8 mouse cellular contexts compared by ENCODE assay signal in genomic region chr11:94473707-94474543, GRCm38 (mm10). TPM values are rescaled to one million over a fixed set of nuclear protein-coding genes. Genes with fewer than 3 reads are reported as not detected.
A peak's percentile ranks its signal among the peaks of the same experiment; 100 is the strongest.
DNase-seq lines count a peak whose midpoint lies in the region; ATAC-seq and TF ChIP-seq lines count a peak whose summit lies in the region.

Gene Cacna1g, minus strand, starts transcription at chr11:94474198.

- peak within 1 kb of the TSS; percentile 58 for H3K4me3 ChIP-seq in ES-Bruce4 (ENCODE audit: low read depth, low read length)
- H3K4me3 ChIP-seq in forebrain, embryonic 12.5 days (replicated peaks) = peak within 1 kb of the TSS; percentile 72
- peak within 1 kb of the TSS; percentile 58 for H3K4me3 ChIP-seq in heart, embryonic 15.5 days
- H3K4me3 ChIP-seq in liver, embryonic 12.5 days = peak within 1 kb of the TSS; percentile 52
- H3K4me3 ChIP-seq in stomach, embryonic 16.5 days (replicated peaks; ENCODE audit: low read length) = peak within 1 kb of the TSS; percentile 65

- peak within 1 kb of the TSS; percentile 76 for H3K9ac ChIP-seq in ES-Bruce4 (ENCODE audit: low read depth, poor library complexity, severe bottlenecking)
- H3K9ac ChIP-seq in forebrain, embryonic 12.5 days = peak within 1 kb of the TSS; percentile 85
- H3K9ac ChIP-seq in heart, embryonic 15.5 days = peak within 1 kb of the TSS; percentile 62
- H3K9ac ChIP-seq in liver, embryonic 12.5 days = peak within 1 kb of the TSS; percentile 35; the same call in 1 of the 2 replicates
- peak within 1 kb of the TSS; percentile 80 for H3K9ac ChIP-seq in stomach, embryonic 16.5 days (ENCODE audit: low read length)

- WGBS in forebrain, embryonic 12.5 days = under 1% methylated on average over 37 of the region's 71 CpGs
- WGBS in heart, embryonic 15.5 days = 1% methylated on average over 43 of the region's 71 CpGs
- WGBS in liver, embryonic 12.5 days (ENCODE audit: insufficient replicate concordance) = under 1% methylated on average over 49 of the region's 71 CpGs
- WGBS in stomach, embryonic 16.5 days = under 1% methylated on average over 44 of the region's 71 CpGs

- H3K4me1 ChIP-seq in ES-Bruce4 (ENCODE audit: control insufficient read depth, insufficient read depth, low read length) = no peaks in the 10 kb centered on the region
- H3K4me1 ChIP-seq in forebrain, embryonic 12.5 days = peaks cover 68% of the 10 kb centered on the region
- H3K4me1 ChIP-seq in heart, embryonic 15.5 days (replicated peaks) = peaks cover 54% of the 10 kb centered on the region
- H3K4me1 ChIP-seq in liver, embryonic 12.5 days = peaks cover 30% of the 10 kb centered on the region
- peaks cover 36% of the 10 kb centered on the region for H3K4me1 ChIP-seq in stomach, embryonic 16.5 days (ENCODE audit: control insufficient read depth, insufficient read depth, low read length)

- DNase-seq in kidney, postnatal 14 days = peak; percentile 92
- DNase-seq in natural killer cell, adult 2 months (ENCODE audit: low spot score in 2 of 2) = peak; percentile 55 to 56

- H3K4me2 ChIP-seq in forebrain, embryonic 12.5 days = peak within 1 kb of the TSS; percentile 99
- H3K4me2 ChIP-seq in heart, embryonic 15.5 days = peak within 1 kb of the TSS; percentile 92
- H3K4me2 ChIP-seq in liver, embryonic 12.5 days = peak within 1 kb of the TSS; percentile 76
- peak within 1 kb of the TSS; percentile 57 for H3K4me2 ChIP-seq in stomach, embryonic 16.5 days (ENCODE audit: low read depth, low read length)

- H3K27me3 ChIP-seq in ES-Bruce4 (ENCODE audit: control insufficient read depth, insufficient read depth, low read length, poor library complexity, severe bottlenecking) = peaks cover 20% of the 10 kb centered on the region
- H3K27me3 ChIP-seq in forebrain, embryonic 12.5 days = peaks cover 62% of the 10 kb centered on the region
- H3K27me3 ChIP-seq in heart, embryonic 15.5 days = peaks cover 74% of the 10 kb centered on the region
- peaks cover 100% of the 10 kb centered on the region for H3K27me3 ChIP-seq in liver, embryonic 12.5 days (replicated peaks)
- H3K27me3 ChIP-seq in stomach, embryonic 16.5 days (ENCODE audit: control insufficient read depth, insufficient read depth, low read length) = peaks cover 20% of the 10 kb centered on the region

- no peak for TF ChIP-seq POLR2A in ES-Bruce4 (IDR thresholded peaks at IDR 0.05; ENCODE audit: insufficient read depth, low read length)

- no peaks in the 10 kb centered on the region for H3K9me3 ChIP-seq in ES-Bruce4 (replicated peaks; ENCODE audit: control insufficient read depth, insufficient read depth, low read length, poor library complexity, severe bottlenecking)
- H3K9me3 ChIP-seq in forebrain, embryonic 12.5 days = no peaks in the 10 kb centered on the region
- no peaks in the 10 kb centered on the region for H3K9me3 ChIP-seq in heart, embryonic 15.5 days (replicated peaks)
- no peaks in the 10 kb centered on the region for H3K9me3 ChIP-seq in liver, embryonic 12.5 days (replicated peaks)
- no peaks in the 10 kb centered on the region for H3K9me3 ChIP-seq in stomach, embryonic 16.5 days (replicated peaks; ENCODE audit: control insufficient read depth, low read length)

- no peak for TF ChIP-seq EP300 in ES-Bruce4 (IDR thresholded peaks at IDR 0.05; ENCODE audit: insufficient read depth, low read depth, low read length)

- no peak for TF ChIP-seq CTCF in ES-Bruce4 (IDR thresholded peaks at IDR 0.05; ENCODE audit: low read depth, low read length)

- no peak within 1 kb of the TSS for H3K27ac ChIP-seq in ES-Bruce4 (ENCODE audit: insufficient read depth, low read length)
- peak within 1 kb of the TSS; percentile 80 for H3K27ac ChIP-seq in forebrain, embryonic 12.5 days
- peak within 1 kb of the TSS; percentile 61 for H3K27ac ChIP-seq in heart, embryonic 15.5 days
- no peak within 1 kb of the TSS for H3K27ac ChIP-seq in liver, embryonic 12.5 days
- peak within 1 kb of the TSS; percentile 81 for H3K27ac ChIP-seq in stomach, embryonic 16.5 days (ENCODE audit: low read length)

- ATAC-seq in cerebellum, adult (ENCODE audit: insufficient number of reproducible peaks, low FRiP score, low TSS enrichment) = peak; percentile 74
- peak; percentile 90 for ATAC-seq in forebrain, embryonic 12.5 days (ENCODE audit: low FRiP score)
- ATAC-seq in heart, embryonic 15.5 days (replicated peaks; ENCODE audit: insufficient number of reproducible peaks, insufficient read depth, low FRiP score, low read depth) = peak; percentile 88
- peak; percentile 82 for ATAC-seq in liver, embryonic 12.5 days
- peak; percentile 92 for ATAC-seq in stomach, embryonic 16.5 days (ENCODE audit: insufficient read depth, low FRiP score)

- no peaks in the 10 kb centered on the region for H3K36me3 ChIP-seq in ES-Bruce4 (ENCODE audit: control insufficient read depth, insufficient read depth, low read length, poor library complexity, severe bottlenecking)
- no peaks in the 10 kb centered on the region for H3K36me3 ChIP-seq in forebrain, embryonic 12.5 days (replicated peaks)
- H3K36me3 ChIP-seq in heart, embryonic 15.5 days = no peaks in the 10 kb centered on the region
- no peaks in the 10 kb centered on the region for H3K36me3 ChIP-seq in liver, embryonic 12.5 days
- no peaks in the 10 kb centered on the region for H3K36me3 ChIP-seq in stomach, embryonic 16.5 days (ENCODE audit: control insufficient read depth, insufficient read depth, low read length)

RNA-seq across cellular contexts. Expression of gene Cacna1g, which starts in this region (rescaled TPM):
- 2.9 and 8.6 TPM in 2 replicates for polyA plus RNA-seq in ES-Bruce4 (2011; ENCODE audit: insufficient read depth, insufficient read length, low read depth, missing spikeins)
- polyA plus RNA-seq in forebrain, embryonic 12.5 days (2016; fragmentation: Nextera tagmentation; extraction: Ambion mirVana) = 9.6 and 12.1 TPM in 2 replicates
- polyA plus RNA-seq in heart, embryonic 15.5 days (2015; fragmentation: Nextera tagmentation; extraction: Ambion mirVana) = 6.4 TPM in 2 replicates
- 2.5 and 3.2 TPM in 2 replicates for polyA plus RNA-seq in liver, embryonic 12.5 days (2016; fragmentation: Nextera tagmentation; extraction: Ambion mirVana)
- 7.9 and 8.5 TPM in 2 replicates for polyA plus RNA-seq in stomach, embryonic 16.5 days (2015; fragmentation: Nextera tagmentation; extraction: Ambion mirVana)

Comparison
In these comparisons a context has a peak if more than half of its experiments do, and no peak if none do; other contexts are left out.
1. H3K27ac ChIP-seq: peak in forebrain, embryonic 12.5 days (single experiment), heart, embryonic 15.5 days (single experiment) and stomach, embryonic 16.5 days (single experiment); none in ES-Bruce4 (single experiment) and liver, embryonic 12.5 days (single experiment).
2. H3K9ac ChIP-seq: peak in every context shown above with its lines; median percentile 85 in forebrain, embryonic 12.5 days; 80 in stomach, embryonic 16.5 days; 76 in ES-Bruce4; 62 in heart, embryonic 15.5 days; 35 in liver, embryonic 12.5 days.
3. Peak in every context shown above with its lines, with median percentiles within 50 percentile points of each other: H3K4me3 ChIP-seq, ATAC-seq and H3K4me2 ChIP-seq.